Mouse (Mus musculus) ES-CJ7 (cell line): ENCODE data around the gene Prr5l.
"Not testable (repeated sequence)": the region's sequence is repeated elsewhere in the genome, so short reads cannot be mapped to it uniquely, and the experiment has no call there.

Source experiments
- DNase-seq: peaks from one replicate; pipeline ENCODE4 v3.0.0; 2011; ENCODE audit warnings: low read depth, low spot score

The Prr5l gene

DNA sequence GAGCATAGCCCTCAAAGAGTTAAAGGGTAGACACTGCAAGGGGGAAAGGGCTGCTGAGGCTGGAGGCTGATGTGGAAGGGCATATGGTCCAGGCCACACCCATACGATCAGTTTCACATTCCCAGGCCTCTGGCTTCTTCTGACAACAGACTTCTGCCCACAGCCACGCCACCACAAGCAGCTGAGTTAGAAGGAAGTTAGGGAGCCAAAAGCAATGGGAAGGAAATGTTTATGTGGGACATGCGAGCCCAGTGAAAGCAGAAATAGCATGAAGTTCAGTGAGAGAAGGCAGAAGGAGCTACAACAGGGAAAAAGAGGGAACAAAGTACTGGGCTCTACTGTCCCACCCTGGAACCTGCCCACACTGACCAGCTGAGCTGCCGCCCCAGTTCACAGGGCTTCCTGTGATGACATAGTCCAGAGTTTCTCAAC, 119.9 kb downstream of the Prr5l start:
- DNase-seq: no peak

DNA sequence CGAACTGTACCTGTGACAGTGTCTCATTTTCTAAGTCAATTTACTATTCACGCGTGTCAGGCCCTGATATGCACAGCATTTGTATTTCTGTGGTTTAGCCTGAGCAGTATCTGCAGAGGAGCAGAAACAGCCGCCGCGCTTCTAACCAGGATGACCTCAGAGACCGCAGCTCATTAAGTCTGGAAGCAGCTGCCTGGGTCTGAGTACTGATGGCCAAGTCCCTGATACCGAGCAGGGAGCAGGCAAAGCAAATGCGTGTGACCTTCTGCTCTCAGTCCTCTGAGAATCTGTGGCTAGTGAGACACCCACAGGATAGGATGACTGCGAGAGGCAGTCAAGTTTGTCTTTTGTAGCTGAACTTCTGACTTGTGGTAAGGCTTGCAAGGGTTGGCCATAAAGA, 120.4 kb downstream of the Prr5l start:
- DNase-seq: no peak

DNA sequence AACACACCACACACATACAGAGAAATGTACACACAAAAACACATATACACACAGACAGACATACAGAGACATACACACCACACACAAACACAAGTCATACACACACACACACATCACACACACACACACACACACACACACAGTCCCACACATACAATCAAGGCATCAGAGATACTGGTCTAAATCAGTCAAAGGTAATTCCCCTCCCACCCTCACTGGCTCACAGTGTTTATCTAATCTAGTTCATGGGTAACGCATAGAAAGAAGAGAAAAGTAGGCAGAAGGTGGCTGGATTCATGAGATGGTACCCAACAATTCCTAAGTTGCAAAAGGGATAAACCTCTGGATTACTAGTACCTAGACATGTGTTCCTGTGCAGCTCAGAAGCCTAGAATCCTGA, 120.9 kb downstream of the Prr5l start:
- DNase-seq: no peak

DNA sequence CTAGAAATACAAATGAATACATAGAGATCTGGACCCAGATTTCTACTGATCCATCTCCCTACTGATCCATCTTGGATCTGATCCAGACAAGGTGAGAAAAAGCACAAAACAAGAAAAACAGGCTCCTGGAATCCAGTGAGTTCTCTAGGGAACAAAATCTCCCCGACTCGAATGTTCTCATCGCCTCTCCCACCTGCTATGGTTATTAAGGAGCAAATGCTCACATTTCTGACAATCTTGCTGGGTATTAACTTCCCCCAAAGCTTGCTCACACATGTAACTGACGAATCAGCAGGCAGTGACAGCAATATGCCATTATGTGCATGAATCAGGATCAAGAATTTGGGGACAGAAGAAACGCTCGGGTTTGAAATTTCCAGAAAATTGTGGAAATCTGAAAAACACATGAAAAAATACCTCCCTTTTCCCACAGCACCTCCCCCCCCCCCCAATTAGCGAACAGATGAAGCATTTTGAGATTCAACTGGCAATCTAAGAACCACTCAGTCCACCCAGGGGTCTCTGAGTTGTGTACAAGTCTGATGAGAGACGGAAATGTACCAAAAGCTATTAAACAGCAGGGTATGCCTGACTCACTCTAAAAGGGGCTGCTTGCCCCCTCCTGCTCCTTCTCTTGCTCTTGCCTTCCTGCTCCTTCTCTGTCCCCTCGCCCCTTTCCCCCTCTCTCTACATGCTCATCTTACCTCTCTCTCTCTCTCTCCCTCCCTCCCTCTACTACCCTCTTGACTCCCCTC, 123.1 kb downstream of the Prr5l start:
- no peak for DNase-seq

DNA sequence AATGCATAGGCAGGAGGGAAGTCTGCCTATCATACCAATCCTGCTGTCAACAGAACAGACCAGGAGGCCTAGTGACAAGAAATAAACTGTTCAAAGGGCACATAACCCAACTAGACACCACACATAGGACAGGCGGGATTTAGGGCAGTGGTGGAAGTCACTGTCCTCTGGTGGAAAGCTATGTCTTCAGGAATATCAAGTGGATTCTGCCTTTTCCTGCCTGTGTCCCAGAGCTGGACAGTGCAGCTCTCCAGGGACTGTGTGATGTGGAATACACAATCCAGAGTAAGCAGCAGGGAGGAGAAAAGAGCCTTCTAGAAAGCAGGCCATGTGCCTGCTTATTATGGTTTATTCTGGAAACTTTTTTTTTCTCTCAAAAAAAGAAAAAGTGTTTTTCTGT, 125.0 kb downstream of the Prr5l start:
- DNase-seq: no peak

DNA sequence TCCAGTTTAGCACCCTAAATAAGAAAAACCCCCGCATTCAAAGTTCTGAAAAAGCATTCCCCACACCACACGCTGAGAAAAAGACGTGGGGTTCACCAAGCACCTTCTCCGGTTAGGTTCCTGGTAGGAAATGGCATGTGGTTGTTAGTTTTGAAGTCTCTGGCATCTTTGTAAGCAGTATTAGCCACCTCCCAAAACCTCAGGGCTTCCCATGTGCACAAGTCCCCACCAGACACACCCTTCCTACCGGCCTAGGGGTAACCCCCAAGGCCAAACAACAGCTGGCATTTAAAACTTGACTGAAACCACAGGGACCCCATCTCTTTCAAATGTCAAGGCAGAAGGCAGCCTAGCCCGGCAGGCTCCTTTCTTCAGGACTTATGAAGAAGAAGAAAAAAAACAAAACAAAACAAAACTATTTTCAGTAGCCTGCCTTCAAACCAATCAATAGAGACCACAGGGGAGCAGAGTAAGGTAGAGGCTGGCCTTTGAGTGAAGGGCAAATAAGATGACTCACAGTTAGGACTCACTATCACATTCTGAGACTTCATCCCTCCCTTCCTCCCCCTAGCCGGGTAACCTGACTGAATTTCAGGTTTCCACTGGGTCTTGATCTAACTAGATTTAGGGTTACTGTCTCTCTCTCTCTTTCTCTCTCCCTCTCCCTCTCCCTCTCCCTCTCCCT, 126.6 kb downstream of the Prr5l start:
- DNase-seq: peak; percentile 17

DNA sequence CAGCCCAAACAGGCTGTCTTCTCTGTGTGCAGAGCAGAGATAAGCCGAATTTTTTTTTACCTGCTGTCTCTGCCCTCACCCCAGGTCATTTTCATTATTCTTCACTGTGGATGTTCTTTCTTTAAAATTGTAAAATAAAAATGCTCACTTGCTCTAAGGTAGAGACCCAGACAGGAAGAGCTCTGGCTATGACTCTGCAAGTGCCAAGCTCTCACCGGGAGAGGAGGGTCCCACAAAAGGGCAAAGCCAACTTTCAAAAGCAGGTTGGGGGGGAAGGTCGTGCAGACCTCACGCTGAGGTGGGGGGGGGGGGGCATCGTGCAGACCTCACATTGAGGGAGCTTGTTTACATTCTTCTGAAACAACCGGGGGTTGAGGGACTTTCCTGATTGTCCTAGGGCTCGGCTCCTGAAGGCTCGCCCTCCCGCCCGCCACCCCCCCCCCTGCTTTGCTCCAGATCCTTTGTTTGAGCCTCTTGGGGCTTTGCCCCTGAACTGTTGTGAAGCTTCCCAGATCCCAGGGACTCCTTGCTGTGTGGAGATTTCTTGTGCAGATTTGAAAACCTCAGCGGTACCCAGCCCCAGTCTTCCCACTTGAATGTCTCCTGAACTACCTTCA, 127.8 kb downstream of the Prr5l start:
- DNase-seq: peak; percentile 63

DNA sequence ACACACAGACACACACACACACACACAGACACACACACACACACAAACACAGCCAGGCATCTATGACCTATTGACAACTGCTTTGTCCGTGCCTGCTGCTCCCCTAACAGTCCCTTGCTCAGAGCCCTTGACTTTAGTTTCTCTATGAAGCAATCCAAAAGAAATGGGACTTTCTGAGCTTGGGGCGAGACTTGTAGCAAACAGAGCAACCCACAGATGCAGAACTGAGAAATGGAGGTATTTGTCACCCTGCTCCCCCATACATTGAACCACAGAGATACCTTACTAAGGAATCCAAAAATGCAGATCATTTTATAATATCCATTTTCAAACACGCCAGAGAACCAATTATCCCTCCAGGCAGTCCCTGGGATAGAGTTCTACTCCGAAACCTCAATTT, 128.4 kb downstream of the Prr5l start:
- no peak for DNase-seq

DNA sequence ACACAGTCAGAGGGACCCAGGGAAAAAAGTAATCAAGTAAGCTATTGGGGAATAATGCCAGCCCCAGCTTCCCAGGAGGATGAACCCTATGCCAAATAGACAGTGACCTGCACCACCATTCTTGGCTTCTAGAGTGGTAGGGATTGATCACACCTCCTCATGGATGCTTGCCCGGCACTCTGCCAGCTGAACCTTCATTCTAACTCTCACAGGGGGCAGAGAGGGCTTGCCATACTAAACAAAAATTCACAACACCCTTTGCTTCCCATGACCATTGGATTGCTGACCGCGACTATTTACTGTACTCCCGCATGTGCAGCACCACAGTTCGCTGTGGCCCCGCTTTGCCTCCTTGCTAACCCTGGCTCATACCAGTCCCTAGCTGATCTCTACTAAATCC, 129.8 kb downstream of the Prr5l start:
- no peak for DNase-seq

DNA sequence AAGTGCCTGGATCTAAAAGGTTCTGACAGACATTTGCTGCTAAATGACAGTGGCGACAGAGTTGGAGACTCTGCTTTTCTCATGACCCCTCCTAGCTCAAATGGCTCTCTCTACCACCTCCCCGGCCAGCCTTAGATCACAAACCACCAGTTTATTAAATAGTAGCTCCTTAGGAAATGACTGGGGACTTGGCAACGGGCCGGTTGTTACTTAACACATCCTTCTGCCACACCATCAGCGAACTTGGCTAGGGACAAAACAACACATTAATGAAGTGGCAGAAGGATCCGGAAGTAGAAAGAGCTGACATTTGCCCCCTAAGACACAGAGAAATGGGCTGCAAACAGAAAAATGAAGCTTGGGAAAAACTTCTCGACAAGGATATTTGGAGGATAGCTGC, 130.4 kb downstream of the Prr5l start:
- DNase-seq: no peak

DNA sequence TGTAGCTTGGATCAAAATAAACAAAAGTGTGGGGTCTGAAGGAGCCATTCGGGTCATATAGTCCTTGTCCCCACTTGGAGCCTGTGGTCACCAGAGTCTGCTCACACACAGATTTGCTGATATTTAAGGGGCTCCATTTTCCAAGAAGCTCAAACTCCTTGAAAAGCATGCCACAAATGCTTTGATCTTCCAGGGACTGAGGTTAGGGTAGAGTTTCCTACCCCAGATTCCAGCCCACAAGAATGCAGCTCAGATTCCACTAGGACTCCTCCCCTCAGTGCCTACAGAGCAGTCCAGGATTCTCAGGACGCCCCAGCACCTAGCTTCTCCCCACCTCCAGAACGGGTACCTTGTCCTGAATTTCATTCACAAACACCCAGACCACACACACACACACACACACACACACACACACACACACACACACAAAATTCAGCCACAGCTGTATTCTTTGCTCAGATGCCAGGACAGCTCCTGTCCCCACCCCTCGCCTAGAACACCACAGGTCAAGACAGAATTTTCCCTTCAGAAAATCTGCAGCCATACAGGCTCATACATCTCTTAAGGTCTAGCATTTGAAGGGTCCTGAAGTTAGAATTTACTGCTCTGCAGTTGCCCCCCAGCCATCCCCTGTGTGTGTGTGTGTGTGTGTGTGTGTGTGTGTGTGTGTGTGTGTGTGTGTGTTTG, 131.4 kb downstream of the Prr5l start:
- no peak for DNase-seq

DNA sequence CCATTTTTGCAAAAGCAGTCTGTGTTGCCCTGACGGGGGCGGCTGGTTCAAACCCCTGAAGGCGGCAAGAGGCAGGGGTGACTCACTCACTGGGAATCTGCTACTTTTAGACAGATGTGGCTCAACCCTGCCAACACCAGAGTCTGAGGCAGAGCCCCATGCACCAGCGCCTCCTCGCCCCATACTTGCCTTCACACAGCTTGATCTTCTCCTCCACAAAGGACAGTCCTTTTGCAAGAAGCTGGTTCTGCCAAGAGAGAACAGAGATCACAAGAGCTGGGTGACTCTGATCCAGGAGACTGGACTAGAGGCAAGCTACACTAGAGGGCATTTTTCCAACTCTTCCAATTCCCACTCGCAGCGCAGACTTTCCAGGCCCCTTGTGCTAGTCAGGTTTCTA, 136.3 kb downstream of the Prr5l start:
- no peak for DNase-seq

DNA sequence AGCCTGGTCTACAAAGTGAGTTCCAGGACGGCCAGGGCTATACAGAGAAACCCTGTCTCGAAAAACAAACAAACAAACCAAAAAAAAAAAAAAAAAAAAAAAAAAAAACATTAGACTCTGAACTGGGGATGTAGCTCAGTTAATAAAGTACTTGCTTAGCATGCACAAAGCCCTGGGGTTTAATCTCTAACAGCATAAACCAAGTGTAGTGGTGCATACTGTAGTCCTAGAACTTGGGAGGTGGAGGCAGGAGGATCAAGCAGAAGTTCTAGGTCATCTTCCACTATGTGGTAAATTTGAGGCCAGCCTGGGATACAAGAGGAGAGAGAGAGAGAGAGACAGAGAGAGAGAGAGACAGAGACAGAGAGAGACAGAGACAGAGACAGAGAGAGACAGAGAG, 137.2 kb downstream of the Prr5l start:
- not testable (repeated sequence) for DNase-seq

DNA sequence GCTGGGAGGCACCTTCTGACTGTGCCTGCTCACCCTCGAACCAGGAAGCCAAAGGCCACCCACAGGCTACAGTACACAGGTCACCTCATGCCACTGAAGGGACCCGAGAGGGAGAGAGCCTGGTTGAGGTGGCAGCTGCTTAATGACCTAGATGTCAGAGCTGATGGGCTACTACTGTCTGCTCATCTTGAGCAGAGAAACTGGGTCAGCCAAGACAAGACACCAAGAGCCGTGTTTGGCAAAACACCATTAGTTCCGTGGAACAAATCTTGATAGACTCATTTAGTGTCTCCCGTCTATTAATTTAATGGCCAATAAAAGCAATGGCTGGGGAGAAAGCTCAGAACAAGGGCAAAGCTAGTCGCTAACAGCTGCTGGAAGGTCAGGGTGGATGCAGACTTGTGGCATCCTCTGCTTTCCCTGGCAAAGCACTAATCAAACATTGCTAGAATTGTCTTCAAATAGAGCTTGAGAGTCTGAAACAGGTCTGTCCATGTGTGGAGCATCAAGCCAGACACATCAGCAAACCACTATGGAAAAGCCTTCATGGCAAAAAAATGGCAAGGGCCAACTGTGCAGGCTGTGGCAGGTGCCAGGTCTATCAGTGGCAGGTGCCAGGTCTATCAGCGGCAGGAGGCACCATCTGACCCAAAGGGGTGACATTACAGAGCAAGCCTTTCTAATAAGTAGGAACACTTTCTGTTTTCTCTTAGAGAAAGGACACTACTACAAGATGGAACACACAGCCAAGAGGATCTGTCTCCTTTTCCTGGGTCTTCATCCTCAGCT, 140.6 kb downstream of the Prr5l start:
- DNase-seq: no peak

DNA sequence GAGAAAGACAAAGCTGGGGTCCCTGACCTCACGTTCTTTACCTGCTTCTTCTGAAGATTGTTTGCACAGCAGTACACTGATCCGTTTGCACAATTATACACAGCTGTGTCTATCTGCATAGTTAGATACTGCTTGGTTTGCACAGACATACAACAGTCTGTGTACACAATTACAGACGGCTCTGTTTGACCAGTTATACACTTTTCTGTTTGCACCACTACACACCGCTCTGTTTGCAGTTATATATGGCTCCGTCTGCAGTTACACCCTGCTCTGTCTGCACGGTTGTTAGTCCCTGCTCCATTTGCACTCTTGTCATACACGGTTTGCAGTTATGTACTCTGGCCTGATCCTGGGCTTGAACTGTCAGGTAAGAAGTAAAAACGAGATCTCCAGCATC, 141.2 kb downstream of the Prr5l start:
- DNase-seq: no peak

DNA sequence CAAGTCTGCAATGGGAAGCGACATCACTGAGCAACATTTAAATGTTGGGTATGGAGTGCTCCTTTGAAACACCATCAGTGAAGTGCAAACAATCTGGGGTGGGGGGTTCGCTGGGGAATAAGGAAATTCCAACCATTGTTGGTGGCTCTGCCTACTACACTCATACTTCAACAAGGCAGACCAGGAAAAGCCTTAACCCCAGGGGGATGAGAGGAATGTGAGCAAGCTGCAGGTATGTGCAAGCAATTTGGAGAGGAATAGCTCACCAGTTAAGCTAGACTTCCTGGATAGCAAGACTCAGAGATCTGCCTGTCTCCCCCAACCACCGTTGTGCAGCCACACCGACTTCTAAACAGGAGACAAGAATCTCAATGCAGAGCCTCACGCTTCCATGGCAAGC, 142.9 kb downstream of the Prr5l start:
- no peak for DNase-seq

DNA sequence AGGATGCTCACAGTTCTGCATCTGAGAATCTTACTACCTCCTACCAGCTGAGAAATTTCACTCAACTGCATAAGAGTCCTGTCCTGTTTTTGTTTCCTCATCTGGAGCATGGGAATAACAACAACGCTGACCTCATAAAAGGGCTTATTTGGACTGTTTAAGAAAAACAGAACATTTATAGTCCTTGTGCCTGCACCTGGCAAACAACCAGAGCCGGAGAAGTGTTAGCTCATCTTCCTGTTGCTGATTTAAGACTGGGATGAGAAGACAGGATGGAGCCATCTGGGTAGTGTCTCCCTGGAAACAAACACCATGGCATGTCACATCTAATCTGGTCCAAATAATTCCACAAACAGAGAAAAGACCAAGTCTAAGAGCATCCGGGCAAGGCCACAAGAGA, 149.3 kb downstream of the Prr5l start:
- no peak for DNase-seq

DNA sequence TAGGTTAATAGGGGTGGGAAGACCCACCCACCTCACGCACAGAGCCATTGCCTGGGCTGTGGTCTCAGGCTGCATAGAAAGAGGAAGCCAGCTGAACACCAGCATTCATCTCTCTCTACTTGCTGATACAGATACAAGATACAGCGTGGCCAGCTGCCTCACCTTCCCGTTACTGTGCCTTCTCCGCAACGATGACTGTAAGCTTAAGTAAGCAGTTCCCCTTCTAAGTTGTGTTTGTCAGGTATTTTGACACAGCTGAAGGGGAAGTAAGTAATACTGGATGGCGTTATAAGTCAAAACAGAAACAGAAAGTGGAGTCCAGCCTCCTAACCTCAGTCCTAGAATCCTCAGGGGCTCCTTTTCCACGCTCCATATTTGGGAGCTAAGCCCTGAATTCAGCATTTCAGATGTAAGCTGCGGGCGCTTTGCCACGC, 150.0 kb downstream of the Prr5l start:
- no peak for DNase-seq

DNA sequence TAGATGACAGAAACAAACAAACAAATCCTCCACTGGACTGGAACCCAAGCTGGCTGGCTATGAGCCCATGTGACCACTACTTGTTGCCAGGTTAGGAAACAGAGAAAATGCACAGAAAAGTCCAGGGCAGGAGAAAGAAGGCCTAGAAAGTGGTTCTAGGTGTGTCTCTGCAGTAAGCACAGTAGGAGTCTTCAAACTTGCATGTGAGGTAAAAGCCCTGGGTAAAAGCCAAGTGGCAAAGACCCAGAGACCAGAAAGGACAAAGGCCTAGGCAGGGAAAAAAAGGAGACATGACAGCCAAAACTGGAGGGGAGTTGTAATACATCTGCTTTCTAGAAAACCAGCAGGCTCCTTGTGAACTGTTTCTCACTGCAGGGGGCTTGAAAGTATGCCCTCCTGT, 151.9 kb downstream of the Prr5l start:
- no peak for DNase-seq

DNA sequence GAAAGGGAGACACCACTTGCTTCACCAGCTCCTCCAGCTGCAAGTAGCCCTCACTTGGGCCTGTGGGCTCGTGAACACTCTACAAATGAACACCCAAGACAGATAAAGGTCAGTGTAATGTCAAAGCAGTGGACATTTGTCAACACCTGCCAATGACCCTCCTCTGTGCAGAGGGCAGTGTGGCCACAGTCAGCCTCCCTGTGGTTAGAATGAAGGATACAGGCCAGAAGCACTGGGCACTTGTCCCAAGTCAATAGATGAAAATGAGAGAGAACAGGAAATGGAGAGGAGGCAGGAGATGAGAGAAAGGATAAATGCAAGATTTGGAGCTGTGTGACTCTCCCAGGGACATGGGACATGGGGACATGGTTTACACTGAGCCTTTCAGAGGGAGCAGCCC, 153.4 kb downstream of the Prr5l start:
- DNase-seq: no peak

DNA sequence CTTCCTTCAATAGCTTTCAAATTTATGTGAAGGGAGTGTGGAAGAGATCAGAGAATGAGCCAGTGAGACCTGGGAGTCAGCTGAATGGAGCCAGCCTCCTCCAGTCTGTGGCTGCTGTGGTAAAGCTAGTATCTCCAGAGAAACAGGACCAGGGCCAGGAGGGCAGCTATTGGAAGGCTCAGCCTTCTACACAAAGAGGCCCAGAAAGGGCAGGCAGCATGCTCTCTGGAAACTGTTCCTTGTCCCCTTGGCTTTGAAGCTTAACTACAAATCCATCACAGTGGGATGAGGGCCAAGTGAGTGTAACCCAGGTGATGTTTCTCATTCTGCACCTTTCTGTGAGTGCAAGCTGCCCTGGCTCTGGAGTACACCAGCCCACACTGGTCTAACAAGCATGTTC, 155.0 kb downstream of the Prr5l start:
- no peak for DNase-seq
